Mouse (Mus musculus): ENCODE data around the gene Plch2. TPM values are rescaled to one million over a fixed set of nuclear protein-coding genes. Genes with fewer than 3 reads are reported as not detected.

Gene Plch2
- polyA plus RNA-seq, 1 experiment from 2014 or later: 12.1 TPM

DNA sequence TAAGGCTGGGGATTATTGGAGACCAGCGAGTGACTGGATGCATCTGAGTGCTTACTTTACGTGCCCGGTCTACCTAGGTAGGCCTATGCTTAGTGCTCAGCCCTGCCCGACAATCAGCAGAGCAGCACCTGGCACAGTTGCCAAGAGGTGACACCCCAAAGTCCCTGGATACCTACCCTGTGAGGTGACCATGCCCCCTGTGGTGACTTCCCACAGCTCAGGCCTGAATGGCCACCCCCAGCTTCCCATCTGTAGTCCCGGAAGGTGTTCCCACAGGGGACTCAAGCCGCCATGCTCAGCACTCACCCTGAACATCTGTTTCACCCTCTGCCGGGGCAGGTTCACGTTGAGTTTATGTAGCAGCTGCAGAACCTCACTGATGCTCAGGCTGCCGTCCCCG is 50.3 kb downstream of the Plch2 start:
- Histone ChIP-seq H3K9me3 (ENCODE audit: control insufficient read depth, low read length) (no peaks in the 10 kb centered on the region), H3K4me3 (replicated peaks; ENCODE audit: low read depth, low read length) (no peak overlapping the region), H3K27ac (replicated peaks; ENCODE audit: low read depth, low read length) (no peak overlapping the region), H3K4me2 (ENCODE audit: low read length) (no peak overlapping the region), H3K9ac (replicated peaks; ENCODE audit: low read length) (no peak overlapping the region), H3K36me3 (ENCODE audit: control insufficient read depth, insufficient read depth, low read length) (no peaks in the 10 kb centered on the region), H3K4me1 (ENCODE audit: control insufficient read depth, insufficient read depth, low read length) (no peaks in the 10 kb centered on the region), H3K27me3 (ENCODE audit: control insufficient read depth, insufficient read depth, low read length) (no peaks in the 10 kb centered on the region)
- WGBS: 66% methylated on average over 10 of the region's 10 CpGs
- ATAC-seq (ENCODE audit: low FRiP score, low TSS enrichment) (no peak), DNase-seq (no peak)

DNA sequence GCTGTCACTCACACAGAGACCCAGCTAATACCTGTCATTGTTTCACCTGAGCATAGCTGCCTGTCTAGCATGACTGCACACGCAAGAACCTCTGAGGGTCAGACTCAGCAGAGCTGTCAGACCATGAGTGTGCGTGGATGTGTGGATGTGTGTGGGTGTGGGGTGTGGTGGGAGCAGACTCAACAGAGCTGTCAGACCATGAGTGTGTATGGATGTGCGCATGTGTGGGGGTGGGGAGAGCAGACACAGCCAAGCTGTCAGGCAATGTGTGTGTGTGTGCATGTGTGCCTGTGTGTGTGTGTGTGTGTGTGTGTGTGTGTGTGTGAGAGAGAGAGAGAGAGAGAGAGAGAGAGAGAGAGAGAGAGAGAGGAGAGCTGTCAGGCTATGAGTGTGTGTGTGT is 51.3 kb downstream of the Plch2 start:
- no peak for DNase-seq
- H3K27me3 ChIP-seq (ENCODE audit: control insufficient read depth, insufficient read depth, low read length): no peaks in the 10 kb centered on the region
- H3K4me3 ChIP-seq (replicated peaks; ENCODE audit: low read depth, low read length): no peak overlapping the region
- no peak for ATAC-seq (ENCODE audit: low FRiP score, low TSS enrichment)
- H3K27ac ChIP-seq (replicated peaks; ENCODE audit: low read depth, low read length): no peak overlapping the region
- WGBS: 88% methylated on average over 3 of the region's 3 CpGs
- no peaks in the 10 kb centered on the region for H3K4me1 ChIP-seq (ENCODE audit: control insufficient read depth, insufficient read depth, low read length)
- H3K9me3 ChIP-seq (ENCODE audit: control insufficient read depth, low read length): no peaks in the 10 kb centered on the region
- H3K9ac ChIP-seq (replicated peaks; ENCODE audit: low read length): no peak overlapping the region
- no peak overlapping the region for H3K4me2 ChIP-seq (ENCODE audit: low read length)
- no peaks in the 10 kb centered on the region for H3K36me3 ChIP-seq (ENCODE audit: control insufficient read depth, insufficient read depth, low read length)

- Histone ChIP-seq H3K36me3 (ENCODE audit: control insufficient read depth, insufficient read depth, low read length) (no peaks in the 10 kb centered on the region), H3K9ac (replicated peaks; ENCODE audit: low read length) (no peak overlapping the region), H3K27me3 (ENCODE audit: control insufficient read depth, insufficient read depth, low read length) (no peaks in the 10 kb centered on the region), H3K4me3 (replicated peaks; ENCODE audit: low read depth, low read length) (no peak overlapping the region), H3K4me2 (ENCODE audit: low read length) (no peak overlapping the region), H3K4me1 (ENCODE audit: control insufficient read depth, insufficient read depth, low read length) (peaks cover 9% of the 10 kb centered on the region), H3K27ac (replicated peaks; ENCODE audit: low read depth, low read length) (no peak overlapping the region), H3K9me3 (ENCODE audit: control insufficient read depth, low read length) (no peaks in the 10 kb centered on the region)
- ATAC-seq (ENCODE audit: low FRiP score, low TSS enrichment) (no peak), DNase-seq (no peak)
- WGBS: 85% methylated on average over 5 of the region's 5 CpGs
Measured at GRCm38 (mm10) chr4:154999379-154999778, 57.2 kb downstream of the Plch2 start.

GRCm38 (mm10) chr4:154996572-154997154 is 59.9 kb downstream of the Plch2 start:
- Histone ChIP-seq H3K27me3 (ENCODE audit: control insufficient read depth, insufficient read depth, low read length) (no peaks in the 10 kb centered on the region), H3K9ac (replicated peaks; ENCODE audit: low read length) (no peak overlapping the region), H3K36me3 (ENCODE audit: control insufficient read depth, insufficient read depth, low read length) (no peaks in the 10 kb centered on the region), H3K27ac (replicated peaks; ENCODE audit: low read depth, low read length) (0 out of 2 replicates have a peak overlapping the region, but pooled peaks have one; percentile 20), H3K4me3 (replicated peaks; ENCODE audit: low read depth, low read length) (no peak overlapping the region), H3K4me2 (ENCODE audit: low read length) (no peak overlapping the region), H3K9me3 (ENCODE audit: control insufficient read depth, low read length) (no peaks in the 10 kb centered on the region), H3K4me1 (ENCODE audit: control insufficient read depth, insufficient read depth, low read length) (peaks cover 9% of the 10 kb centered on the region)
- DNase-seq: peak; percentile 48
- ATAC-seq (ENCODE audit: low FRiP score, low TSS enrichment): no peak
- 27% methylated on average over 8 of the region's 8 CpGs for WGBS

- H3K4me3 ChIP-seq (replicated peaks; ENCODE audit: low read depth, low read length): no peak overlapping the region
- 73% methylated on average over 4 of the region's 4 CpGs for WGBS
- DNase-seq (no peak), ATAC-seq (ENCODE audit: low FRiP score, low TSS enrichment) (no peak)
- no peak overlapping the region for H3K9ac ChIP-seq (replicated peaks; ENCODE audit: low read length)
- H3K27me3 ChIP-seq (ENCODE audit: control insufficient read depth, insufficient read depth, low read length): no peaks in the 10 kb centered on the region
- H3K9me3 ChIP-seq (ENCODE audit: control insufficient read depth, low read length): no peaks in the 10 kb centered on the region
- H3K27ac ChIP-seq (replicated peaks; ENCODE audit: low read depth, low read length): no peak overlapping the region
- no peak overlapping the region for H3K4me2 ChIP-seq (ENCODE audit: low read length)
- peaks cover 9% of the 10 kb centered on the region for H3K4me1 ChIP-seq (ENCODE audit: control insufficient read depth, insufficient read depth, low read length)
- H3K36me3 ChIP-seq (ENCODE audit: control insufficient read depth, insufficient read depth, low read length): no peaks in the 10 kb centered on the region
Measured at GRCm38 (mm10) chr4:154994876-154995275, 61.7 kb downstream of the Plch2 start.

DNA sequence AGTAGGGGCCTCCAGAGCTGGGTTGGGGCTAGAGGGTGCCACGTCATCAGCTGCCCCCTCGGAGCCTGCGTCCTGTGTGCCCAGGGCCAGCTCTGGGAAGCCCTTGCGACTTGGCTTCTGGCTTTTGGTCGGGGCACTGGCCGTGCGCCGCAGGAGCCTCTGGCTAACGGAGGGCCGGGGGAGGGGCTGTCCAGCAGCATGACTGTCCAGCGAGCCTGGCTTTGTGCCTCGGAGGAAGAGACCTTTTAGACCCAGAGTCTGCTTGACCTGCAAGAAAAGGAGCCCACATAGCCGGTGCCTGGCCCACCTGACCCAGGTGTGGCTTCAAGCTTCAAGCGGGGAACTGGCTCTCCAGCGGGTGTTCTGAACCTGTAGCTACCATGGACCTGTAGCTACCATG is 69.8 kb downstream of the Plch2 start:
- peaks cover 3% of the 10 kb centered on the region; the same call in 1 of the 2 replicates for H3K36me3 ChIP-seq (ENCODE audit: control insufficient read depth, insufficient read depth, low read length)
- ATAC-seq (ENCODE audit: low FRiP score, low TSS enrichment) (no peak), DNase-seq (no peak)
- H3K27me3 ChIP-seq (ENCODE audit: control insufficient read depth, insufficient read depth, low read length): peaks cover 10% of the 10 kb centered on the region
- no peak overlapping the region for H3K4me3 ChIP-seq (replicated peaks; ENCODE audit: low read depth, low read length)
- H3K4me2 ChIP-seq (ENCODE audit: low read length): no peak overlapping the region
- 63% methylated on average over 15 of the region's 15 CpGs for WGBS
- no peaks in the 10 kb centered on the region for H3K9me3 ChIP-seq (ENCODE audit: control insufficient read depth, low read length)
- no peak overlapping the region for H3K9ac ChIP-seq (replicated peaks; ENCODE audit: low read length)
- H3K27ac ChIP-seq (replicated peaks; ENCODE audit: low read depth, low read length): no peak overlapping the region
- H3K4me1 ChIP-seq (ENCODE audit: control insufficient read depth, insufficient read depth, low read length): peaks cover 8% of the 10 kb centered on the region

DNA sequence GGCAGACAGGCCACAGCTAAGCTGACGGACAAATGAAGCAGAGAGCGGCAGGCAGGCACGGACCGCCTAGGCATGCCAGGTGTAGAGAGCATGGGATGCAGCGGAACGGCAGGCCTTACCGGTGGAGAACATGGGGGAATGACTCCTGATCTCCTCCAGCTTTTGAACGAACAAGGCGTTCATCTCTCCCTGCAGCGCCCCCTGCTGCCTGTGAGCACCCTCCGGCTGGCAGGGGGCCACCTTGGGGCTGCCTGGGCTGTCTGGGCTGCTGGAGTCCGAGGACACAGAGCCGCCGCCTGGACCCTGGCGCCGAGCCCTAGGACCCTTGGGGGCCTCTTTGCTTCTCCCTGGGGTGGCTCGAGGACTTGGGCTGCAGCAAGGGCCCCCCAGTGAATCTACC is 70.5 kb downstream of the Plch2 start:
- Histone ChIP-seq H3K27me3 (ENCODE audit: control insufficient read depth, insufficient read depth, low read length) (peaks cover 10% of the 10 kb centered on the region), H3K9me3 (ENCODE audit: control insufficient read depth, low read length) (no peaks in the 10 kb centered on the region), H3K4me2 (ENCODE audit: low read length) (no peak overlapping the region), H3K9ac (replicated peaks; ENCODE audit: low read length) (no peak overlapping the region; the same call in 1 of the 2 replicates), H3K4me3 (replicated peaks; ENCODE audit: low read depth, low read length) (no peak overlapping the region), H3K36me3 (ENCODE audit: control insufficient read depth, insufficient read depth, low read length) (peaks cover 7% of the 10 kb centered on the region), H3K4me1 (ENCODE audit: control insufficient read depth, insufficient read depth, low read length) (peaks cover 8% of the 10 kb centered on the region), H3K27ac (replicated peaks; ENCODE audit: low read depth, low read length) (no peak overlapping the region)
- WGBS: 16% methylated on average over 17 of the region's 17 CpGs
- DNase-seq (peak; percentile 80), ATAC-seq (ENCODE audit: low FRiP score, low TSS enrichment) (no peak)

GRCm38 (mm10) chr4:154985151-154985777 is 71.3 kb downstream of the Plch2 start:
- 59% methylated on average over 5 of the region's 5 CpGs for WGBS
- Histone ChIP-seq H3K27me3 (ENCODE audit: control insufficient read depth, insufficient read depth, low read length) (peaks cover 10% of the 10 kb centered on the region), H3K4me2 (ENCODE audit: low read length) (no peak overlapping the region), H3K9ac (replicated peaks; ENCODE audit: low read length) (no peak overlapping the region), H3K9me3 (ENCODE audit: control insufficient read depth, low read length) (no peaks in the 10 kb centered on the region), H3K27ac (replicated peaks; ENCODE audit: low read depth, low read length) (no peak overlapping the region), H3K4me3 (replicated peaks; ENCODE audit: low read depth, low read length) (no peak overlapping the region), H3K36me3 (ENCODE audit: control insufficient read depth, insufficient read depth, low read length) (peaks cover 15% of the 10 kb centered on the region), H3K4me1 (ENCODE audit: control insufficient read depth, insufficient read depth, low read length) (peaks cover 8% of the 10 kb centered on the region)
- no peak for ATAC-seq (ENCODE audit: low FRiP score, low TSS enrichment)
- no peak for DNase-seq

DNA sequence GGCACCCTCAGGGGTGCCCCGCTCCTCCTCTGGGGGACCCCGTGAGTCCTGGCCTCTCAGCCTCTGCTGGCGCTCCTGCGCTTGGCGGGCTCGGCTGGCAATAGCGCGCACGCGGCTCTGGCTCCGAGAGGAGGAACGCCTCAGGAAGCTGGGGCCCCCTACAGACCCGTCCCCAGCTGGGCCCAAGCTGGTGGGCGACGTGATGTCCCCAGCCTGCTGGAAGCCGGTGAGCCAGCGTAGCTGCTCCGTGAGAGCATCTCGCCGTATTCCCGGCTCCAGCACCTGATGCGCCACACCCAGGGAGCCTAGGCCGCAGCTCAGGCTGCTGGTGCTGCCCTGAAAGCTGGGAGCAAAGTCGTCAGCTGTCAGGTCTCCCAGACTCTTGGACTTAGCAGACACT is 72.8 kb downstream of the Plch2 start:
- ATAC-seq (ENCODE audit: low FRiP score, low TSS enrichment): no peak
- Histone ChIP-seq H3K9me3 (ENCODE audit: control insufficient read depth, low read length) (no peaks in the 10 kb centered on the region), H3K27ac (replicated peaks; ENCODE audit: low read depth, low read length) (no peak overlapping the region), H3K4me2 (ENCODE audit: low read length) (no peak overlapping the region), H3K36me3 (ENCODE audit: control insufficient read depth, insufficient read depth, low read length) (peaks cover 30% of the 10 kb centered on the region), H3K4me3 (replicated peaks; ENCODE audit: low read depth, low read length) (no peak overlapping the region), H3K9ac (replicated peaks; ENCODE audit: low read length) (peak overlapping the region; percentile 23; the same call in 1 of the 2 replicates), H3K4me1 (ENCODE audit: control insufficient read depth, insufficient read depth, low read length) (peaks cover 8% of the 10 kb centered on the region), H3K27me3 (ENCODE audit: control insufficient read depth, insufficient read depth, low read length) (peaks cover 10% of the 10 kb centered on the region)
- peak; percentile 42 for DNase-seq
- WGBS: 16% methylated on average over 24 of the region's 24 CpGs
